Mouse (Mus musculus) urinary bladder, adult 18-20 months (tissue): ENCODE results near the gene Heatr5a.

Source experiments
- DNase-seq, 2 experiments: peaks; one replicate each; pipeline ENCODE4 v3.0.0; 2022; ENCODE audit warnings: low spot score in 2 of 2, mixed read lengths in 2 of 2

Heatr5a gene

GRCm38 (mm10) chr12:51971070-51971664 is at the start of gene Heatr5a:
Heatr5a (minus strand) TSS chr12:51971321.
- peak; percentile 87 to 95 for DNase-seq

GRCm38 (mm10) chr12:52014494-52015029 is 43.4 kb upstream of the Heatr5a start:
- no peak for DNase-seq

GRCm38 (mm10) chr12:52014044-52014443 is 42.9 kb upstream of the Heatr5a start:
- DNase-seq = no peak

- no peak for DNase-seq
These were observed 42.2 kb upstream of the Heatr5a start for GRCm38 (mm10) chr12:52013274-52013673.

DNA sequence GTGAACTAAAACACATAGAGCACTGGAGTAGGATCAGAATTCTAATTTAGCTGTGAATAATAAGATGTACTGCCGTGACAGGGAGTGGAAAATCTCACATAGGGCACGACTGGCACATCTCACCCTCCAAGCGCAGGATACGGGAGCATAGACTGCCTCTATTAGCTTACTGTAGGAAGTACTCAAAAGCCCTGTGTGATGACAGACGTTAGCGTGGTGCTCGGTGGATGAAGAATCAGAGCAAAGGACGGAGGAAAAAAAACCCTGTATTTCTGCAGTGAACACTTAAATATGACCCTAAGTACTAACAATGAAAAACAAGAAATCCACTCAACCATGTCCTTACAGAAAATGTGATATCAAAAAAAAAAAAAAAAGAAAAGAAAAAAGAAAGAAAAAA is 41.0 kb upstream of the Heatr5a start:
- DNase-seq = no peak

DNA sequence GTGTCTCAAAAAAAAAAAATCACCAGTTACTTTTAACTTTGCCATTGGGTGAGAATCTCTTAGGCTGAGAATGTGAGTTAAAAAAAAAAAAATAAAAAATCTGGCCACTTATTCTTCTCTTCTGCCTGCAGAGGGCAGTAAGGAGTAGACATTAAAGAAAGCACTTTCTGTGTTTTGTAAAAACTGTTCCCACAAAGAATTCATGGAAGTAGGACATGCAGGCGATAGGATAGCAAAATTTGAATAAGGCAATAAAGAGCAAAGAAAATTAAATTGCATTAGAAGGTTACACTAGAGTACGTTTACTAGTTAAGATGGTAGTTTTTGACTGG is 39.5 kb upstream of the Heatr5a start:
- no peak for DNase-seq

- no peak for DNase-seq
These were observed 39.0 kb upstream of the Heatr5a start for GRCm38 (mm10) chr12:52009928-52010629.

DNA sequence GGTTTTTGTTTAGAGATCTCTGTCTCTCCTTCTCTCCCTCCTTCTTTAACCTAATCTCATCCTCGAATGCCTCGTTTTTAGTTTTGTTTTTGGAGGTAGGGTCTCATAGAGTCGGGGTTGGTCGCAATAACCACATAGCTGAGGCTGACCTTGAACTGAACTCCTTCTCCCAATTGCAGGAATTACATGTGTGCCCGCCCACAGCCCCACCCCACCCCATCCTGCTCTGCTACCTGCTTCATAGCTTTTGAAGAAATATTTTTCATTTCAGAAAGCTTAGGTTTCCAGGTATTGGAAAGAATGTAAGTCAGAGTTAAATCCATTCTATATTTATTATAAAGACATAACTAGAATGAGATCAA is 35.5 kb upstream of the Heatr5a start:
- no peak for DNase-seq

GRCm38 (mm10) chr12:52005877-52006632 is 34.9 kb upstream of the Heatr5a start, which contains the start of gene Dtd2:
Dtd2 (minus strand) TSS chr12:52006501.
- DNase-seq = peak; percentile 80 to 89

- DNase-seq = no peak
These were observed 31.6 kb upstream of the Heatr5a start for GRCm38 (mm10) chr12:52002746-52003145.

DNA sequence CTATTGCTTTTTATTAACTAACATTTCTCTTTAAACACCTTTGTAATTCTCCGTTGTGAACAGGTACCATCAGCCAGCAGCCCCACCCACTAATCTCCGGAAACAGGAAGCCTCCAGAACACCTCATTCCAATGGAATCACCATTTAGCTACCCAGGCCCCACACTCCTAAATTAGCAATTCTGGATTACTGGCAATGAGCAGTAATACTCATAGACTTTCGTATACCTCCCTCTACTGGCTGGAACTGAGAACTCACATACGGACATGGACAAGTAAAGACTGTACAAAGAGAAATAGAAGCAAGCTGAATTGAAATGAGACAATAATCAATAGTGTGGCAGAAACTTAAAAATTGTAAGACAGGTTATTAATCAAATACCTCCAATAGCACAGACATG is 30.4 kb upstream of the Heatr5a start:
- DNase-seq = peak; percentile 8 to 29

GRCm38 (mm10) chr12:51998366-51998932 is 27.3 kb upstream of the Heatr5a start:
- no peak for DNase-seq

GRCm38 (mm10) chr12:51995738-51996536 is 24.8 kb upstream of the Heatr5a start:
- DNase-seq = no peak

DNA sequence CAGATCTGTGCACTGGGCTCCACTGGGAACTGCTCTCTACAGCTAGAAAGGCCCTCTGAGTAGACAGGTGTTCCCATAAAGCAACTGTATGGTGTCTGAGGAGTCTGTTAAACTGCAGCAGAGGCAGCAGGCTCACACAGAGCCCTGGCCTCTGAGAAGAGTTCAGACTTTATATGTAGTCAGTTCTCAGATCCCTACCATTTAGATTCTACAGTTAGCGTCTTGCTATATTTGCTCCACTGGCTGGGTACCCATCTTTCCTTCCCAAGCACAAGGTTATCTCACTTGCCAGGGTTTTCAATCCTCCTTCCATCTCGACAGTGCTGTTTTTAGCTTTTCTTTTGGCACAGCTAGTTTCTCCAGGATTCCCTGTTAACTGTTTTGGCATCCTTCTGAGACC is 19.5 kb upstream of the Heatr5a start:
- no peak for DNase-seq

GRCm38 (mm10) chr12:51988536-51988935 is 17.4 kb upstream of the Heatr5a start:
- peak in 1 of 2 experiments; percentile 10 for DNase-seq

- DNase-seq = no peak
These were observed 14.7 kb upstream of the Heatr5a start for GRCm38 (mm10) chr12:51985826-51986225.

- DNase-seq = no peak
These were observed 14.1 kb upstream of the Heatr5a start for GRCm38 (mm10) chr12:51985163-51985748.

GRCm38 (mm10) chr12:51983625-51984024 is 12.5 kb upstream of the Heatr5a start:
- no peak for DNase-seq

- DNase-seq = no peak
These were observed 5.4 kb upstream of the Heatr5a start for GRCm38 (mm10) chr12:51976531-51976930.

DNA sequence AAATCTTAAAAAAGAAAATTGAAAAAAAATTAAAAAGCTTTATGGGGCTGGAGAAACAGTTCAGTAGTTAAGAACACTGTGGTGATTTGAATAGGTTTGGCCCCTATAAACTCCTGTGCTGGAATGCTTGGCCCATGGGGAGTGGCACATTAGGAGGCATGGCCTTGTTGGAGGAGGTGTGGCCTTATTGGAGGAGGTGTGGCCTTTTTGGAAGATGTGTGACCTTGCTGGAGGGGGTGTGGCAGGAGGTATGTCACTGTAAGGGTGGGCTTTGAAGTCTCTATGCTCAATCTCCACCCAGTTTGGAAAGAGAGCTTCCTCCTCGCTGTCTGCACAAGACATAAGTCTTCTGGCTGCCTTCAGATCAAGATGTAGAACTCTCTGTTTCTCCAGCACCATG is 3.3 kb upstream of the Heatr5a start:
- no peak for DNase-seq
